Mouse (Mus musculus) cerebellum, adult 2 months (tissue): ENCODE data around the gene Lrit2.

ENCODE experiments used
- CTCF ChIP-seq: fragments of 200-500 bp; IDR thresholded peaks from 2 replicates; pipeline ENCODE4 v1.5.1; 2011; ENCODE audit warnings: low read depth, mild to moderate bottlenecking, control low read depth, low read length, moderate library complexity, borderline replicate concordance; ENCODE audit not compliant: insufficient read depth
- POLR2A ChIP-seq: fragments of 200-500 bp; IDR thresholded peaks from 2 replicates; pipeline ENCODE4 v1.6.1; 2011; ENCODE audit warnings: low read length, control low read depth, borderline replicate concordance; ENCODE audit not compliant: insufficient read depth

GRCm38 (mm10) chr14:37067629-37068028, at the start of gene Lrit2:
- TF ChIP-seq CTCF (no peak), POLR2A (no peak)
